Mouse (Mus musculus) lung, postnatal 36 days (tissue): ENCODE measurements around the gene Nr6a1.

ENCODE experiments used
- DNase-seq: peaks from one replicate; pipeline ENCODE4 v3.0.0; 2022; ENCODE audit warnings: mixed read lengths

Nr6a1 gene

GRCm38 (mm10) chr2:38711421-38711861 is 216.0 kb downstream of the Nr6a1 start:
- no peak for DNase-seq

GRCm38 (mm10) chr2:38710304-38711241 is 216.9 kb downstream of the Nr6a1 start:
- no peak for DNase-seq

- no peak for DNase-seq
Measured at GRCm38 (mm10) chr2:38708907-38709688, 218.4 kb downstream of the Nr6a1 start.

GRCm38 (mm10) chr2:38706661-38707060 is 220.8 kb downstream of the Nr6a1 start:
- no peak for DNase-seq

GRCm38 (mm10) chr2:38705036-38705435 is 222.5 kb downstream of the Nr6a1 start:
- DNase-seq = no peak

- DNase-seq = no peak
Measured at GRCm38 (mm10) chr2:38704336-38704735, 223.2 kb downstream of the Nr6a1 start.

GRCm38 (mm10) chr2:38700177-38700576 is 227.3 kb downstream of the Nr6a1 start:
- no peak for DNase-seq

- no peak for DNase-seq
Measured at GRCm38 (mm10) chr2:38698623-38699022, 228.9 kb downstream of the Nr6a1 start.

- DNase-seq = no peak
Measured at GRCm38 (mm10) chr2:38697128-38698120, 230.1 kb downstream of the Nr6a1 start.

GRCm38 (mm10) chr2:38695770-38696169 is 231.7 kb downstream of the Nr6a1 start:
- no peak for DNase-seq

GRCm38 (mm10) chr2:38691542-38691941 is 235.9 kb downstream of the Nr6a1 start:
- peak; percentile 58 for DNase-seq

GRCm38 (mm10) chr2:38689881-38690280 is 237.6 kb downstream of the Nr6a1 start:
- DNase-seq = no peak

GRCm38 (mm10) chr2:38688791-38689520 is 238.5 kb downstream of the Nr6a1 start:
- peak; percentile 21 for DNase-seq

- DNase-seq = no peak
Measured at GRCm38 (mm10) chr2:38685746-38686145, 241.7 kb downstream of the Nr6a1 start.

GRCm38 (mm10) chr2:38683083-38683482 is 244.4 kb downstream of the Nr6a1 start:
- DNase-seq = no peak

GRCm38 (mm10) chr2:38682209-38682608 is 245.3 kb downstream of the Nr6a1 start:
- DNase-seq = no peak

GRCm38 (mm10) chr2:38678947-38679346 is 248.5 kb downstream of the Nr6a1 start:
- no peak for DNase-seq

- no peak for DNase-seq
Measured at GRCm38 (mm10) chr2:38675366-38675969, 252.0 kb downstream of the Nr6a1 start.
